Mouse (Mus musculus): ENCODE measurements around the gene Olfr94. TPM values are rescaled to one million over a fixed set of nuclear protein-coding genes. Genes with fewer than 3 reads are reported as not detected.

Gene Olfr94
- total and polyA plus RNA-seq, 2 experiments: not detected

GRCm38 (mm10) chr17:37221879-37222278, 21.1 kb upstream of the Olfr94 start:
- Histone ChIP-seq H3K4me1 (ENCODE audit: control insufficient read depth, insufficient read depth, low read length) (peaks cover 10% of the 10 kb centered on the region; the same call in 1 of the 2 replicates), H3K27ac (replicated peaks; ENCODE audit: insufficient read depth, low read depth, low read length) (no peak overlapping the region), H3K9ac (ENCODE audit: low read depth, low read length) (no peak overlapping the region), H3K36me3 (ENCODE audit: control insufficient read depth, insufficient read depth, low read length) (no peaks in the 10 kb centered on the region), H3K27me3 (ENCODE audit: control insufficient read depth, insufficient read depth, low read length) (no peaks in the 10 kb centered on the region), H3K79me2 (ENCODE audit: control insufficient read depth, insufficient read depth, low read length) (no peaks in the 10 kb centered on the region), H3K4me3 (ENCODE audit: insufficient read depth, low read depth, low read length) (no peak overlapping the region)
- TF ChIP-seq CTCF (IDR thresholded peaks at IDR 0.05; ENCODE audit: low read depth, low read length): peak; percentile 38
- no peak for TF ChIP-seq POLR2A (IDR thresholded peaks at IDR 0.05; ENCODE audit: extremely low read depth, insufficient read depth, low read length)
- peak; percentile 10 for DNase-seq (ENCODE audit: extremely low read depth, low read depth, low spot score)
- WGBS: 25% methylated on average over 1 of the region's 1 CpGs

GRCm38 (mm10) chr17:37219846-37220245, 19.1 kb upstream of the Olfr94 start, which contains the start of gene Olfr96:
Gene Olfr96 (plus strand): TSS chr17:37220146.
- no peak within 1 kb of the TSS for H3K27ac ChIP-seq (replicated peaks; ENCODE audit: insufficient read depth, low read depth, low read length)
- H3K4me3 ChIP-seq (ENCODE audit: insufficient read depth, low read depth, low read length): no peak within 1 kb of the TSS
- DNase-seq (ENCODE audit: extremely low read depth, low read depth, low spot score): no peak
- no peaks in the 10 kb centered on the region for H3K36me3 ChIP-seq (ENCODE audit: control insufficient read depth, insufficient read depth, low read length)
- peaks cover 10% of the 10 kb centered on the region; the same call in 1 of the 2 replicates for H3K4me1 ChIP-seq (ENCODE audit: control insufficient read depth, insufficient read depth, low read length)
- H3K9ac ChIP-seq (ENCODE audit: low read depth, low read length): no peak within 1 kb of the TSS
- WGBS: 59% methylated on average over 4 of the region's 4 CpGs
- TF ChIP-seq POLR2A (IDR thresholded peaks at IDR 0.05; ENCODE audit: extremely low read depth, insufficient read depth, low read length) (no peak), CTCF (IDR thresholded peaks at IDR 0.05; ENCODE audit: low read depth, low read length) (no peak)
- no peaks in the 10 kb centered on the region for H3K79me2 ChIP-seq (ENCODE audit: control insufficient read depth, insufficient read depth, low read length)
- H3K27me3 ChIP-seq (ENCODE audit: control insufficient read depth, insufficient read depth, low read length): no peaks in the 10 kb centered on the region

GRCm38 (mm10) chr17:37218486-37218885, 17.7 kb upstream of the Olfr94 start:
- peak; percentile 96 for DNase-seq (ENCODE audit: extremely low read depth, low read depth, low spot score)
- WGBS: 14% methylated on average over 3 of the region's 3 CpGs

GRCm38 (mm10) chr17:37213018-37213417, 12.2 kb upstream of the Olfr94 start, which contains the start of gene Olfr95:
Gene Olfr95 (minus strand): TSS chr17:37213118.
- Histone ChIP-seq H3K4me1 (ENCODE audit: control insufficient read depth, insufficient read depth, low read length) (peaks cover 7% of the 10 kb centered on the region; the same call in 1 of the 2 replicates), H3K9ac (ENCODE audit: low read depth, low read length) (no peak within 1 kb of the TSS), H3K36me3 (ENCODE audit: control insufficient read depth, insufficient read depth, low read length) (no peaks in the 10 kb centered on the region), H3K27me3 (ENCODE audit: control insufficient read depth, insufficient read depth, low read length) (peaks cover 9% of the 10 kb centered on the region; the same call in 1 of the 2 replicates), H3K79me2 (ENCODE audit: control insufficient read depth, insufficient read depth, low read length) (no peaks in the 10 kb centered on the region), H3K27ac (replicated peaks; ENCODE audit: insufficient read depth, low read depth, low read length) (no peak within 1 kb of the TSS), H3K4me3 (ENCODE audit: insufficient read depth, low read depth, low read length) (no peak within 1 kb of the TSS)
- no peak for TF ChIP-seq CTCF (IDR thresholded peaks at IDR 0.05; ENCODE audit: low read depth, low read length)
- TF ChIP-seq POLR2A (IDR thresholded peaks at IDR 0.05; ENCODE audit: extremely low read depth, insufficient read depth, low read length): no peak
- WGBS: 73% methylated on average over 3 of the region's 3 CpGs
- DNase-seq (ENCODE audit: extremely low read depth, low read depth, low spot score): no peak

More at GRCm38 (mm10) chr17:37218486-37218885, 17.7 kb upstream of the Olfr94 start:
- H3K9ac ChIP-seq (ENCODE audit: low read depth, low read length): no peak overlapping the region
- H3K79me2 ChIP-seq (ENCODE audit: control insufficient read depth, insufficient read depth, low read length): no peaks in the 10 kb centered on the region
- no peak overlapping the region for H3K4me3 ChIP-seq (ENCODE audit: insufficient read depth, low read depth, low read length)
- TF ChIP-seq POLR2A (IDR thresholded peaks at IDR 0.05; ENCODE audit: extremely low read depth, insufficient read depth, low read length) (no peak), CTCF (IDR thresholded peaks at IDR 0.05; ENCODE audit: low read depth, low read length) (no peak)
- H3K27me3 ChIP-seq (ENCODE audit: control insufficient read depth, insufficient read depth, low read length): no peaks in the 10 kb centered on the region
- H3K4me1 ChIP-seq (ENCODE audit: control insufficient read depth, insufficient read depth, low read length): peaks cover 10% of the 10 kb centered on the region; the same call in 1 of the 2 replicates
- no peak overlapping the region for H3K27ac ChIP-seq (replicated peaks; ENCODE audit: insufficient read depth, low read depth, low read length)
- no peaks in the 10 kb centered on the region for H3K36me3 ChIP-seq (ENCODE audit: control insufficient read depth, insufficient read depth, low read length)

GRCm38 (mm10) chr17:37210884-37211768, 10.3 kb upstream of the Olfr94 start:
- H3K27me3 ChIP-seq (ENCODE audit: control insufficient read depth, insufficient read depth, low read length): peaks cover 9% of the 10 kb centered on the region; the same call in 1 of the 2 replicates
- DNase-seq (ENCODE audit: extremely low read depth, low read depth, low spot score): no peak
- no peak overlapping the region for H3K9ac ChIP-seq (ENCODE audit: low read depth, low read length)
- H3K27ac ChIP-seq (replicated peaks; ENCODE audit: insufficient read depth, low read depth, low read length): no peak overlapping the region
- no peak for TF ChIP-seq POLR2A (IDR thresholded peaks at IDR 0.05; ENCODE audit: extremely low read depth, insufficient read depth, low read length)
- TF ChIP-seq CTCF (IDR thresholded peaks at IDR 0.05; ENCODE audit: low read depth, low read length): no peak
- no peaks in the 10 kb centered on the region for H3K36me3 ChIP-seq (ENCODE audit: control insufficient read depth, insufficient read depth, low read length)
- WGBS: 13% methylated on average over 40 of the region's 40 CpGs
- H3K4me1 ChIP-seq (ENCODE audit: control insufficient read depth, insufficient read depth, low read length): no peaks in the 10 kb centered on the region
- H3K4me3 ChIP-seq (ENCODE audit: insufficient read depth, low read depth, low read length): no peak overlapping the region
- H3K79me2 ChIP-seq (ENCODE audit: control insufficient read depth, insufficient read depth, low read length): no peaks in the 10 kb centered on the region

- Histone ChIP-seq H3K4me3 (ENCODE audit: insufficient read depth, low read depth, low read length) (no peak overlapping the region), H3K79me2 (ENCODE audit: control insufficient read depth, insufficient read depth, low read length) (no peaks in the 10 kb centered on the region), H3K4me1 (ENCODE audit: control insufficient read depth, insufficient read depth, low read length) (no peaks in the 10 kb centered on the region), H3K27me3 (ENCODE audit: control insufficient read depth, insufficient read depth, low read length) (no peaks in the 10 kb centered on the region), H3K27ac (replicated peaks; ENCODE audit: insufficient read depth, low read depth, low read length) (no peak overlapping the region), H3K9ac (ENCODE audit: low read depth, low read length) (no peak overlapping the region), H3K36me3 (ENCODE audit: control insufficient read depth, insufficient read depth, low read length) (no peaks in the 10 kb centered on the region)
- no peak for TF ChIP-seq CTCF (IDR thresholded peaks at IDR 0.05; ENCODE audit: low read depth, low read length)
- no peak for TF ChIP-seq POLR2A (IDR thresholded peaks at IDR 0.05; ENCODE audit: extremely low read depth, insufficient read depth, low read length)
- DNase-seq (ENCODE audit: extremely low read depth, low read depth, low spot score): no peak
- WGBS: 30% methylated on average over 3 of the region's 3 CpGs
Observed at GRCm38 (mm10) chr17:37203917-37204236, 3.1 kb upstream of the Olfr94 start.
